Mouse (Mus musculus): ENCODE results near the gene Rcor1.
A peak's percentile ranks its signal among the peaks of the same experiment; 100 is the strongest.

GRCm38 (mm10) chr12:111122332-111122852, 83.2 kb downstream of the Rcor1 start:
- TF ChIP-seq CTCF (conservative IDR thresholded peaks at IDR 0.05; ENCODE audit: insufficient read depth, insufficient read length, low read depth, low read length) = peak; percentile 84
- TF ChIP-seq POLR2A (IDR thresholded peaks at IDR 0.05; ENCODE audit: low read depth, low read length) = no peak
